Mouse (Mus musculus) G1E (cell line): Measurements from ENCODE around the gene Ipo13. TPM values are rescaled to one million over a fixed set of nuclear protein-coding genes. Genes with fewer than 3 reads are reported as not detected.

ENCODE experiments used
- ATAC-seq: 2 replicates; pipeline ENCODE4 v1.8.0; 2016; ENCODE audit warnings: mild to moderate bottlenecking; ENCODE audit not compliant: insufficient number of reproducible peaks, poor library complexity, low FRiP score, severe bottlenecking; ENCODE audit errors: extremely low read depth
- DNase-seq: peaks from one replicate; pipeline ENCODE4 v3.0.0; 2012; ENCODE audit warnings: low spot score
- H3K27me3 ChIP-seq: 2 replicates; pipeline ENCODE4 v1.6.1; 2012; ENCODE audit warnings: mild to moderate bottlenecking, low read length, inconsistent platforms; ENCODE audit not compliant: insufficient read depth
- H3K36me3 ChIP-seq: replicated peaks from 2 replicates; pipeline ENCODE3; 2012; ENCODE audit warnings: mild to moderate bottlenecking, inconsistent platforms
- H3K4me1 ChIP-seq: 2 replicates; pipeline ENCODE4 v1.6.1; 2012; ENCODE audit warnings: low read depth, low read length, inconsistent platforms, mixed read lengths; ENCODE audit not compliant: insufficient read depth
- H3K4me3 ChIP-seq: 2 replicates; pipeline ENCODE4 v1.5.1; 2012; ENCODE audit warnings: low read depth, mild to moderate bottlenecking, inconsistent platforms, low read length, moderate library complexity, mixed read lengths
- H3K9me3 ChIP-seq: replicated peaks from 2 replicates; pipeline ENCODE4 v1.6.1; 2012; ENCODE audit warnings: inconsistent platforms
- CTCF ChIP-seq: IDR thresholded peaks from 2 replicates; pipeline ENCODE4 v1.5.1; 2012; ENCODE audit warnings: low read depth, low read length, inconsistent platforms, mixed read lengths
- GATA1 ChIP-seq: IDR thresholded peaks from 2 replicates; pipeline ENCODE4 v1.6.1; 2012; ENCODE audit warnings: borderline replicate concordance, low read length, inconsistent platforms, mixed read lengths
- GATA2 ChIP-seq: IDR thresholded peaks from 2 replicates; pipeline ENCODE4 v1.6.1; 2012; ENCODE audit warnings: low read depth, low read length, inconsistent platforms, borderline replicate concordance
- POLR2AphosphoS5 ChIP-seq: IDR thresholded peaks from 2 replicates; pipeline ENCODE4 v1.6.1; 2012; ENCODE audit warnings: low read depth, low read length, inconsistent platforms; ENCODE audit not compliant: insufficient replicate concordance
- TAL1 ChIP-seq: conservative IDR thresholded peaks from 2 replicates; pipeline ENCODE4 v1.6.1; 2012; ENCODE audit warnings: low read depth, low read length, inconsistent platforms, mixed read lengths
- polyA plus RNA-seq: library from polyadenylated mRNA; stranded (reverse); fragments of >175 nt; gene quantifications from 2 replicates; pipeline ENCODE4 v1.2.3, GENCODE M21; 2012
- total RNA-seq, 2 experiments: library from RNA; stranded (forward) in 1 of 2; stranded (reverse) in 1 of 2; fragments of 200-1000 nt in 1 of 2; fragments of >200 nt in 1 of 2; fragmentation: Nextera tagmentation in 1 of 2; gene quantifications; 2 replicates each; pipeline ENCODE4 v1.2.3; 2014 to 2017

Ipo13 gene
- total and polyA plus RNA-seq, 3 experiments: 8.9 to 25.1 (median 18.8) TPM

DNA sequence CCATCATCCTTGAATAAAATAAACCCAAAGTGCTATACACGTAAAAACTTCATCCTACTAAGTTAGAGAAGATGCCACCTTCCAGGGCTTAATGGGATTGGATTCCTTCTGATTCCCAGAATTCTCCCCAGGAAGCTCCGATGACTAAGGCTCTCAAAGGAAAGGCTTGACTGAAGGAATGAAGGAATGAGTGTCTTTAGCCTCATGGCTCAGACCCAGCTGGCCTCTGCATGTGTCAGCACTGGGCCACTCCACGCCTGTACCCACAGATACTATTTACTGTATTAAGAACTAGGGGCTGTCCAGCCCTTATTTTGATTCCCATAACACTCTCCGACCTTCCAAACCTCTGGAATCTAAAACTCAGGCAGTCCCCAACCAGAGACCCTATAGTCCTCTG lies 19.3 kb upstream of the Ipo13 start:
- DNase-seq (no peak), ATAC-seq (no peak)
- Histone ChIP-seq H3K36me3 (peaks cover 25% of the 10 kb centered on the region), H3K9me3 (no peaks in the 10 kb centered on the region), H3K4me3 (no peak overlapping the region), H3K27me3 (peaks cover 15% of the 10 kb centered on the region; the same call in 1 of the 2 replicates), H3K4me1 (peaks cover 6% of the 10 kb centered on the region)
- no peak for TF ChIP-seq GATA1
- TF ChIP-seq TAL1: no peak
- no peak for TF ChIP-seq CTCF
- no peak for TF ChIP-seq POLR2AphosphoS5
- no peak for TF ChIP-seq GATA2

- no peak for ATAC-seq
- no peak for DNase-seq
Measured at GRCm38 (mm10) chr4:117933248-117933647, 18.4 kb upstream of the Ipo13 start.

GRCm38 (mm10) chr4:117929391-117929881 lies 14.6 kb upstream of the Ipo13 start, which contains the start of gene Artn:
TSS of gene Artn (minus strand) at chr4:117929763.
- H3K9me3 ChIP-seq: peaks cover 5% of the 10 kb centered on the region
- H3K27me3 ChIP-seq: peaks cover 54% of the 10 kb centered on the region
- no peak for DNase-seq
- H3K36me3 ChIP-seq: peaks cover 11% of the 10 kb centered on the region
- TF ChIP-seq CTCF: no peak
- TF ChIP-seq GATA1: no peak
- TF ChIP-seq POLR2AphosphoS5: no peak
- no peak for TF ChIP-seq GATA2
- TF ChIP-seq TAL1: no peak
- H3K4me3 ChIP-seq: no peak within 1 kb of the TSS; the same call in 1 of the 2 replicates
- peaks cover 19% of the 10 kb centered on the region for H3K4me1 ChIP-seq
- no peak for ATAC-seq

More at GRCm38 (mm10) chr4:117933248-117933647, 18.4 kb upstream of the Ipo13 start:
- TF ChIP-seq GATA1 (no peak), CTCF (no peak)
- Histone ChIP-seq H3K4me3 (no peak overlapping the region), H3K36me3 (peaks cover 21% of the 10 kb centered on the region), H3K27me3 (peaks cover 23% of the 10 kb centered on the region; the same call in 1 of the 2 replicates), H3K9me3 (no peaks in the 10 kb centered on the region), H3K4me1 (peaks cover 14% of the 10 kb centered on the region)

DNA sequence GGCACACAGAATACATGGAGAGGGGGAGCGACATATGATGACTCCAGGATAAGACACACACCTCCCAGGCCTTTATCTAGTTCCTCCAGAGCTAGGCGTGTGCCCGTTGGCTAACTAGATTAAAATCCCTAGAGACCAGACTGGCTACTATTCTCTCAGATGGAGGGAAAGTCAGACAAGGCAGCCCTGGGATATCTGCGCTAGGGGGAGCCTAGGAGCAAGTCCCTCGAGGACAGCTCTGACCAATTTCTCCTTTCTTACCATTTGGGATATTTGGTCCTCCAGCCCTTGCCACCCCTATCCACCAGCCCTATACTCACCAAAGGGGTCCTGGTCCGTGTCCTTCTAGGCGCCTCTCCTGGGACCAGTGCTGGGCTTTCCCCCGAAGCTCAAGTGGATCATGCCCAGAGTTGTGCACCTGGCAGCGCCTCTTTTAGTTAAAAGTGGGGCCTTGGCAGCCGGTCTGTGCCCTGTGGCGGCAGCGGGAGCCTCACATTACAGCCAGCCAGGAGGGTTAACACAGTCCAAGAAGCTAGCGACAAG lies 14.0 kb upstream of the Ipo13 start:
- DNase-seq (peak; percentile 67), ATAC-seq (peak; percentile 60)
- Histone ChIP-seq H3K27me3 (peaks cover 59% of the 10 kb centered on the region), H3K4me1 (peaks cover 24% of the 10 kb centered on the region), H3K36me3 (peaks cover 11% of the 10 kb centered on the region), H3K9me3 (peaks cover 5% of the 10 kb centered on the region), H3K4me3 (no peak overlapping the region; the same call in 1 of the 2 replicates)
- TF ChIP-seq GATA1: no peak
- 0 out of 2 replicates have a peak, but pooled peaks have one; percentile 20 for TF ChIP-seq TAL1
- TF ChIP-seq POLR2AphosphoS5: no peak
- no peak for TF ChIP-seq CTCF
- no peak for TF ChIP-seq GATA2

GRCm38 (mm10) chr4:117928234-117928633 lies 13.4 kb upstream of the Ipo13 start:
- no peak overlapping the region for H3K4me3 ChIP-seq
- peaks cover 64% of the 10 kb centered on the region for H3K27me3 ChIP-seq
- DNase-seq (peak; percentile 28), ATAC-seq (no peak)
- TF ChIP-seq CTCF (peak; percentile 76), GATA1 (no peak), GATA2 (no peak), POLR2AphosphoS5 (no peak), TAL1 (no peak)
- H3K36me3 ChIP-seq: peaks cover 11% of the 10 kb centered on the region
- peaks cover 25% of the 10 kb centered on the region for H3K4me1 ChIP-seq
- peaks cover 5% of the 10 kb centered on the region for H3K9me3 ChIP-seq

DNA sequence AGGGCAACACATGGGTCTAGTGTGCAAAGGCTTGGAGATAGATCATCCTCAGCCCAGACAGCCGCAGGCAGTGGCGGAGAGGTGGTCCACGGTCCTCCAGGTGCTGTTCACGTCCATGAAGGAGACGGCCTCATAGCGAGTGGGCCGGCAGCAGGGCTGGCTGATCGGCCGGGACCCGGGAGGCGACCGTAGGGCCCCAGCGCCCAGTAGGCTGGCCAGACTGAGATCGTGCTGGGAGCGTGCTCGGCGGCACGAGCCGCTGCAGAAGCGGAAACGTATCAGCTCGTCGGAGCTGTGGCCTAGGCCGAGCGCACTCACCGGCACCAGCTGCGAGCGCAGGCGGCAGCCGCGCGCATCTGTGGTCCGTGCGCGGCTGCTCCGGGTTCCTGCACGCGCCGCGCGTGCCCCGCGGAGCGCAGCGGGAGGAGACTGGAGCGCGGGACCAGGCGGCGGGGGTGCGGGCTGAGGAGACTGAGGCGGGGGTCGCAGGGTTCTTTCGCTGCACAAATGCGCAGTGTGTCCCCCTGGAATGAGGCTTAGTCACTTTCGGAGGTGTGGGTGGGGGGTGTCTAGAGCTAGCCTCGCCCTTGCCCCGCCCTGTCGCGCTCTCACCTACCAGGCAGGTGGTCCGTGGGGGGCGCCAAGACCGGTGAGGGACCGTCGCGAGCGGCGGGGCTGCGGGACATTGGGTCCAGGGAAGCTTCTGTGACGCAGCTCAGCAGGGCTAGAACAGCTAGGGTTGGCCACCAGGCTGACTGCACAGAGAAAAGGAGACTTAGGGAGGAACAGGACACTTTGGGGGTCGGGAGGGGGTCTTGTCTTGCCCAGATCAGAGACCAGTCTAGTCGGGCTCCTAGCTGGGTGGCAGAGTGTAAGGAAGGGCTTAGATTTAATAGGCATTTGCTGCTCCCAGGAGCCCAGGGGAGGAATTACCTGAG lies 12.0 kb upstream of the Ipo13 start:
- peaks cover 29% of the 10 kb centered on the region for H3K4me1 ChIP-seq
- peaks cover 5% of the 10 kb centered on the region for H3K9me3 ChIP-seq
- peaks cover 73% of the 10 kb centered on the region for H3K27me3 ChIP-seq
- no peak for DNase-seq
- TF ChIP-seq TAL1: no peak
- no peak for TF ChIP-seq CTCF
- no peak for TF ChIP-seq GATA1
- TF ChIP-seq GATA2: no peak
- TF ChIP-seq POLR2AphosphoS5: no peak
- no peak for ATAC-seq
- H3K4me3 ChIP-seq: no peak overlapping the region
- no peaks in the 10 kb centered on the region for H3K36me3 ChIP-seq
